Mouse (Mus musculus) limb, embryonic 14.5 days (tissue): ENCODE measurements around the gene Rnf213. TPM values are rescaled to one million over a fixed set of nuclear protein-coding genes. Genes with fewer than 3 reads are reported as not detected.
A peak's percentile ranks its signal among the peaks of the same experiment; 100 is the strongest.

Source experiments
- ATAC-seq: fragments of 200-750 bp; cut with Nextera tagmentation; 2 replicates; pipeline ENCODE4 v1.8.0; 2017; ENCODE audit warnings: low read depth, moderate number of reproducible peaks, moderate TSS enrichment; ENCODE audit not compliant: low FRiP score
- DNase-seq: peaks from one replicate; pipeline ENCODE4 v3.0.0-alpha.2; 2015; ENCODE audit warnings: low spot score
- H3K27ac ChIP-seq: fragments of 300-500 bp; sonication (generic); replicated peaks from 2 replicates; pipeline ENCODE4 v1.5.1; 2014; ENCODE audit warnings: low read depth, mild to moderate bottlenecking, low read length, moderate library complexity, mixed read lengths
- H3K27me3 ChIP-seq: fragments of 300-500 bp; sonication (generic); 2 replicates; pipeline ENCODE4 v1.6.1; 2014; ENCODE audit warnings: low read length, mixed read lengths; ENCODE audit not compliant: control insufficient read depth, insufficient read depth
- H3K36me3 ChIP-seq: fragments of 300-500 bp; sonication (generic); 2 replicates; pipeline ENCODE4 v1.6.1; 2014; ENCODE audit warnings: mild to moderate bottlenecking, low read length, moderate library complexity, mixed read lengths; ENCODE audit not compliant: control insufficient read depth, insufficient read depth
- H3K4me1 ChIP-seq: fragments of 300-500 bp; sonication (generic); 2 replicates; pipeline ENCODE4 v1.6.1; 2014; ENCODE audit warnings: antibody characterized with exemption, low read length, mixed read lengths; ENCODE audit not compliant: control insufficient read depth, insufficient read depth
- H3K4me2 ChIP-seq: fragments of 300-500 bp; sonication (generic); replicated peaks from 2 replicates; pipeline ENCODE4 v1.6.1; 2014; ENCODE audit warnings: low read depth, mild to moderate bottlenecking, low read length, moderate library complexity; ENCODE audit not compliant: severe bottlenecking
- H3K4me3 ChIP-seq: fragments of 300-500 bp; sonication (generic); replicated peaks from 2 replicates; pipeline ENCODE4 v1.5.1; 2014; ENCODE audit warnings: low read length
- H3K9ac ChIP-seq: fragments of 300-500 bp; sonication (generic); 2 replicates; pipeline ENCODE4 v1.6.1; 2014; ENCODE audit warnings: mild to moderate bottlenecking, low read depth, low read length, moderate library complexity; ENCODE audit not compliant: severe bottlenecking
- H3K9me3 ChIP-seq: fragments of 300-500 bp; sonication (generic); 2 replicates; pipeline ENCODE4 v1.6.1; 2016; ENCODE audit warnings: low read length; ENCODE audit not compliant: control insufficient read depth
- POLR2A ChIP-seq: fragments of 200-500 bp; IDR thresholded peaks from 2 replicates; pipeline ENCODE4 v1.8.0; 2012; ENCODE audit warnings: inconsistent platforms, mild to moderate bottlenecking, moderate library complexity, borderline replicate concordance; ENCODE audit not compliant: insufficient read depth, insufficient read length; ENCODE audit errors: extremely low read depth
- WGBS: fragments of 180-500 bp; shearing (Covaris S2); extraction: QIAGEN DNeasy Blood & Tissue Kit; methylation state at CpG from one replicate; pipeline ENCODE4 v1.1.7; 2014; 5-methylcytosine and 5-hydroxymethylcytosine counted together
- polyA plus RNA-seq, 2 experiments: library from polyadenylated mRNA; depleted of rRNA in 1 of 2; stranded (reverse) in 1 of 2; unstranded in 1 of 2; fragments of >200 nt; fragmentation: Nextera tagmentation in 1 of 2; extraction: Ambion mirVana in 1 of 2; gene quantifications; 2 replicates each; pipeline versions ENCODE4 v1.2.1 to v1.2.3; 2012 to 2014

Rnf213 gene
- polyA plus RNA-seq, 2 experiments, result 5.8 to 9.5 TPM

DNA sequence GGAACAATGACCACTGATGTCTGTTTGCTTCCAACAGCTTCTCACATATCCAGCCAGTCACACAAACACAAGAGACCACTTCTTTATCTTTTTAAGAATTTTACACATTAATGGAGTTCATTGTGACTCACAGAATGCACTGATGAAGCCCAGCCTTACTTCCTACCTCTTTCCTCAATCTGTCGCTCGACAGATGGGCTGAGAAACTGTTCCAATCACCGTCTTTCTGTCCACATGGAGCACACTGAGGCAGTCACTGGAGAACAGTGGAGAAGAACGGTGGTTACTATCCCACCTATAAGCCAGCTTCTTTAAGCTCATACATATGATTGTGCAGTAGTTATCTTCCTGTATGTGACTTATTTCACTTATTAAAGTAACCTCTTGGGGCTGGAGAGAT, 85.0 kb downstream of the Rnf213 start:
- Histone ChIP-seq H3K9me3 (no peaks in the 10 kb centered on the region), H3K36me3 (peaks cover 5% of the 10 kb centered on the region; the same call in 1 of the 2 replicates), H3K27ac (no peak overlapping the region), H3K4me3 (no peak overlapping the region), H3K4me2 (no peak overlapping the region), H3K9ac (no peak overlapping the region), H3K27me3 (no peaks in the 10 kb centered on the region), H3K4me1 (no peaks in the 10 kb centered on the region)
- 88% methylated on average over 4 of the region's 4 CpGs for WGBS
- no peak for ATAC-seq
- TF ChIP-seq POLR2A, result no peak
- no peak for DNase-seq

DNA sequence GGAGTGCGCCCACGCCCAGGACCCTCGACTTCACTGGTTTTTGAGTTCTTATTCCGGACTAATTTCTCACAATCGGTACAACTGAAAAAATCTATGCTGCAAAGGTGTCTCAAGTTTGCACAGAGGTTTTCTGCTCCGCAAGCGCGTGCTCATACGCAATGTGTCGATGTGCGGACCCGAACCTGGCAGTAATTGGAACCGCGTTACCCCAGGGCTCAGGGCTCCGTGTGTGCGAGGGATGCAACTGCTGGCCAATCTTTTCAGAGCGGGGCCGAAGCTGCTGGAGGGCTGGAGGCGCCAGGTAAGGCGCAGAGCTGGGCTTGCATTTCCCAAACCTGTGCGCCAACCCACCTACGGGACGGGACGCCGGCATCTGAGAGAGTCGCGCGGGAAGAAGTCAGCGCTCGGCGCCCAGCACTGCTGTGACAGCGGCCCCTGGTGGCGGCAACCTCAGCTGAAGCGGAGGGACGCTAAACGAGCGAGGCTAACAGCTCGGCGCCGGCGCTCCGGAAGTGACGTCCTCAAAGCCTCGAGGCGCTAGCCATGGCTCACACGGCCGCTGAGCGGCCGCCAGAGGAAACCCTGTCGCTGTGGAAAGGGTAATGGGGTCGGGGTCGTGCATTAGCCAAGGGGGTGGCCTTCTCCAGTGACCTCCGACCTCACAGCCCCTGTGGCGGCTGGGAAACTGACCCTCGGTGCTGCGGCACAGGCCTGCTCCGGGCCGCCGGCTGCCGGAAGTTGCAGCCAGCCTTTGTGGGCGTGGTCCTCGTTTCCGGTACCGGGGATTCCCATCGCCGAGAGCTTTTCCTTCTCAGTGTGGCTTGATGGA, 98.2 kb downstream of the Rnf213 start, which contains the start of gene Endov:
Gene Endov, plus strand, starts transcription at position 487 of the 829 bp plus-strand sequence.
- peak within 1 kb of the TSS; percentile 81 for H3K4me3 ChIP-seq
- H3K27ac ChIP-seq, result peak within 1 kb of the TSS; percentile 78
- WGBS, result 2% methylated on average over 52 of the region's 66 CpGs
- TF ChIP-seq POLR2A, result peak; percentile 55; the same call in 1 of the 2 replicates
- peaks cover 3% of the 10 kb centered on the region; the same call in 1 of the 2 replicates for H3K36me3 ChIP-seq
- no peaks in the 10 kb centered on the region for H3K27me3 ChIP-seq
- peaks cover 14% of the 10 kb centered on the region for H3K4me1 ChIP-seq
- no peaks in the 10 kb centered on the region for H3K9me3 ChIP-seq
- ATAC-seq (peak; percentile 96), DNase-seq (peak; percentile 99)
- H3K9ac ChIP-seq, result peak within 1 kb of the TSS; percentile 78
- H3K4me2 ChIP-seq, result peak within 1 kb of the TSS; percentile 94

DNA sequence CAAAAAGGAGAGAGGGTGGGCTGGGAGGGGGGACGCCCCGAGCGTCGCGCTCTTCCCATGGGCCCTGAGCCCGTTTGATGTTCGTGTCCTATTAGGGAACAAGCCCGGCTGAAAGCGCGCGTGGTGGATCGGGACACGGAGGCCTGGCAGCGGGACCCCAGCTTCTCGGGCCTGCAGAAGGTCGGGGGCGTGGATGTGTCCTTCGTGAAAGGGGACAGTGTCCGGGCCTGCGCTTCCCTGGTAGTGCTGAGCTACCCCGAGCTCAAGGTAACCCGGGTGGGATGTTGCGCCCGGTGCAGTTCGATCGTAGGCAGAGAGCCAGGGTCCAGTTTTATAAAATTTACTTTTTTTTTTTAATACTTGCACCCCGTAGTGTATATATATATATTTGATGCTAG, 98.8 kb downstream of the Rnf213 start:
- Histone ChIP-seq H3K4me3 (peak overlapping the region; percentile 81), H3K4me1 (peaks cover 14% of the 10 kb centered on the region), H3K27me3 (no peaks in the 10 kb centered on the region), H3K36me3 (peaks cover 6% of the 10 kb centered on the region; the same call in 1 of the 2 replicates), H3K27ac (peak overlapping the region; percentile 78), H3K4me2 (peak overlapping the region; percentile 94), H3K9me3 (no peaks in the 10 kb centered on the region), H3K9ac (peak overlapping the region; percentile 78)
- ATAC-seq, result no peak
- DNase-seq, result no peak
- WGBS, result 5% methylated on average over 27 of the region's 27 CpGs
- TF ChIP-seq POLR2A, result no peak

DNA sequence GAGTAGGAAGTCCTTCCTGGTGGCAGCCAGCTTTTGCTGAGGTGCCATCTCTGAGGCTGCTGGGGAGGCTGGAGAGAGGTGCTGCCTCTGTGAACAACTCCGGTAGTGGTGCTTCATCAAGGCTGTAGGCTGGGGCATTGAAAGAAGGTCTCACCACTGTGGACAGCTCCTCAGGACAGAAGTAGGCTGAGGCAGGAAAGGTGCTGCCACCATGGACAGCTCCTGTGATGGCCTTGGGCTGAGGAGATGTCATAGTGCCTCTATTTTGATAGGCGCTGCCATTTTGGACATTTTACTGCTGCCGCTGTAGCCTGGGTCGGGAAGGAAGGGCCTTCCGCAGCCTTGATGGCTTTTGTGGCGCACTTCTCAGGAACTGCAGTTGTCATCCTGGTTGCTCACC, 99.9 kb downstream of the Rnf213 start:
- H3K27ac ChIP-seq, result no peak overlapping the region
- H3K9ac ChIP-seq, result no peak overlapping the region
- no peaks in the 10 kb centered on the region for H3K27me3 ChIP-seq
- peaks cover 14% of the 10 kb centered on the region for H3K4me1 ChIP-seq
- H3K4me3 ChIP-seq, result 0 out of 2 replicates have a peak overlapping the region, but pooled peaks have one; percentile 81
- DNase-seq (no peak), ATAC-seq (no peak)
- peaks cover 8% of the 10 kb centered on the region; the same call in 1 of the 2 replicates for H3K36me3 ChIP-seq
- TF ChIP-seq POLR2A, result no peak
- H3K9me3 ChIP-seq, result no peaks in the 10 kb centered on the region
- H3K4me2 ChIP-seq, result peak overlapping the region; percentile 94
- 95% methylated on average over 6 of the region's 6 CpGs for WGBS

DNA sequence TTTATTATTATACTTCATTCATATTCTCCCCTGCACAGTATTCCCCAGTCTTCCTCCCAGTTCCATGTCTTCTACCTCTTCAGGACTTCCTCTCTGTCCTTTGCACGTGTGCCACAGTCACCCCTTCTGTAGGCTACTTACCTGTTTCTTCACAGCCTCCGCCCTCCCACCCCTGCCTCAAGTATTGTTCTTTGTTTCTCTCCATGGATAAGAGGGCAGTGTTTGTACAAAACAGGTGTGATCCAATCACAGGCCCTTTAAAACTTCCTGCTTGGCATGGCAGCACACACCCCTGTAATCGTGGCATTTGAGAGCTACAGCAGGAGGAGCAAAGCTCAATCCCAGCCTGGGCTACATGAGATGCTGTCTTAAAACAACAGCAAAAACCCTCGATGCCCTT, 100.6 kb downstream of the Rnf213 start:
- no peak overlapping the region for H3K27ac ChIP-seq
- H3K9me3 ChIP-seq, result no peaks in the 10 kb centered on the region
- DNase-seq (no peak), ATAC-seq (no peak)
- no peak overlapping the region for H3K4me3 ChIP-seq
- 77% methylated on average over 4 of the region's 4 CpGs for WGBS
- H3K27me3 ChIP-seq, result no peaks in the 10 kb centered on the region
- no peak for TF ChIP-seq POLR2A
- peaks cover 14% of the 10 kb centered on the region for H3K4me1 ChIP-seq
- H3K4me2 ChIP-seq, result no peak overlapping the region
- H3K9ac ChIP-seq, result no peak overlapping the region
- H3K36me3 ChIP-seq, result peaks cover 11% of the 10 kb centered on the region; the same call in 1 of the 2 replicates
